Mouse (Mus musculus): ENCODE data around the gene Zfp629.

GRCm38 (mm10) chr7:127651624-127652023 is 36.0 kb upstream of the Zfp629 start:
- TF ChIP-seq EP300 (IDR thresholded peaks at IDR 0.05; ENCODE audit: low read depth) (no peak), CTCF (IDR thresholded peaks at IDR 0.05; ENCODE audit: low read depth) (no peak)

All from heart, postnatal 0 days (tissue).